Mouse (Mus musculus) liver, postnatal 0 days (tissue): ENCODE measurements around the gene Nav3.

Experiments used
- CTCF ChIP-seq: sonication (generic); IDR thresholded peaks from 2 replicates; pipeline ENCODE4 v1.5.1; 2016; ENCODE audit warnings: antibody characterized with exemption, low read depth
- EP300 ChIP-seq: IDR thresholded peaks from 2 replicates; pipeline ENCODE4 v1.6.1; 2016; ENCODE audit warnings: antibody characterized with exemption, low read depth, mild to moderate bottlenecking

DNA sequence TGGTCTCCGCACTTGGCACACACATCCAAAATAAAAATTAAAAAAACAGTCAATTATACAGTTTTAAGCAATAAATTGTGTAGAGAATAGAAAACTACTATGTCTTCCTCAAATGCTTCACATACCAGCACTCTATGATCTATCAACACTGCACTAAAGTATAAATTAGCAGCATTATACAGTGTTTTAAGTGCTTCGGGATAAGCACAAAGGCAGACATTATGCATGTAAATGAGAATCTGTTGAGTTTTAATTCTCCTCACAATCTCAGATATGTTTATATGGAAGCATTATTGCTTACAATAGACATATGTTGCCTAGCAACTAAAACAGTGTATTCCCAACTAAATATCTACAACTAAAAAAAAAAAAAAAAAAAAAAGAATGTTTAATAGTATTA is 183.2 kb downstream of the Nav3 start:
- TF ChIP-seq EP300 (no peak), CTCF (no peak)
